Mouse (Mus musculus): ENCODE results near the gene Pgpep1.

GRCm38 (mm10) chr8:70698310-70699109, 38.3 kb upstream of the Pgpep1 start, which contains the start of gene Jund:
- TF ChIP-seq CTCF (IDR thresholded peaks at IDR 0.05; ENCODE audit: control insufficient read depth, insufficient read depth, low read length) (no peak), POLR2A (IDR thresholded peaks at IDR 0.05; ENCODE audit: borderline replicate concordance, control insufficient read depth, low read depth, low read length) (peak; percentile 98)

Data from bone marrow, adult 2 months (tissue).